Mouse (Mus musculus): ENCODE measurements around the gene Rgs7.

Gene Rgs7

GRCm38 (mm10) chr1:175307604-175308003, 184.7 kb downstream of the Rgs7 start:
- no peak for DNase-seq (ENCODE audit: low spot score in 2 of 2)

GRCm38 (mm10) chr1:175300895-175301294, 191.4 kb downstream of the Rgs7 start:
- no peak for DNase-seq (ENCODE audit: low spot score in 2 of 2)

GRCm38 (mm10) chr1:175300404-175300803, 191.9 kb downstream of the Rgs7 start:
- DNase-seq (ENCODE audit: low spot score in 2 of 2), result no peak

- DNase-seq (ENCODE audit: low spot score in 2 of 2), result no peak
These were observed 192.5 kb downstream of the Rgs7 start for GRCm38 (mm10) chr1:175299603-175300397.

- DNase-seq (ENCODE audit: low spot score in 2 of 2), result no peak
These were observed 195.4 kb downstream of the Rgs7 start for GRCm38 (mm10) chr1:175296906-175297305.

DNA sequence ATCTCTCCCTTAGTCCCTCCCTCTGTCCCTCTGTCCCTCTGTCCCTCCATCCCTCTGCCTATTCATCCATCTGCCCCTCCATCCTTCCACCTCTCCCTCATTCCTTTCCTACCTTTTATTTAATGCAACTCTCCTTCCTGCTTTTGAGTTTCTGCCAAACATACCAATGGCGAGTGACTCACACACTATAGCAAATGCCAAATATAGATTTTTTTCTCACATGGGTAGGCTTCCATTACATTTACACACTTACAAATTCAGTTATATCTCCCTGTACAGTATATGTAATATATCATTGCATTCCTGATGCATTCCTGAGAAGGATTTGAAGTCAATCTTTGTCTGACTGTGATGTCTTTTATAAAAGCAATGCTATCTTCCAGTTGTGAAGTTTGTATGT, 202.2 kb downstream of the Rgs7 start:
- DNase-seq (ENCODE audit: low spot score in 2 of 2), result no peak

- DNase-seq (ENCODE audit: low spot score in 2 of 2), result no peak
These were observed 230.0 kb downstream of the Rgs7 start for GRCm38 (mm10) chr1:175262341-175262740.

- DNase-seq (ENCODE audit: low spot score in 2 of 2), result no peak
These were observed 232.9 kb downstream of the Rgs7 start for GRCm38 (mm10) chr1:175259374-175259773.

- DNase-seq (ENCODE audit: low spot score in 2 of 2), result no peak
These were observed 237.1 kb downstream of the Rgs7 start for GRCm38 (mm10) chr1:175255224-175255623.

DNA sequence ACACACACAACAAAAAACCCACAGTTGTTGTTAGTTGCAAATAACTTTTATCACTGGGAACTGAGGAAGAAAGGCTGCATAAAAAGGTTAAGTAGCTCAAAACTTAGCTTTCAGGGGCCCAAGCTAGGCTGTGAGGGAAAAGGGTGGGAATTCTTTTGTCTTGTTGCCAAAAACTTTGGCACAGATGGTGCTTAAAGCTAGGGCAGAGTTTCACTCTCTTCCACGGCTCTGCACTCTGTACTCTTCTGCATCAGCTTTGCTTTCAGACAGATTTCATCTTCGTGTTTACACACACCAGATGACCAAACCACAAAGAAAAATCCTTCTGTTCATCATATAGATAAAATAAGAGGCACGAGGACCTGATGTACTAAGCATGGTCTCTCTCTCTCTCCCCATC, 237.6 kb downstream of the Rgs7 start:
- no peak for DNase-seq (ENCODE audit: low spot score in 2 of 2)

DNA sequence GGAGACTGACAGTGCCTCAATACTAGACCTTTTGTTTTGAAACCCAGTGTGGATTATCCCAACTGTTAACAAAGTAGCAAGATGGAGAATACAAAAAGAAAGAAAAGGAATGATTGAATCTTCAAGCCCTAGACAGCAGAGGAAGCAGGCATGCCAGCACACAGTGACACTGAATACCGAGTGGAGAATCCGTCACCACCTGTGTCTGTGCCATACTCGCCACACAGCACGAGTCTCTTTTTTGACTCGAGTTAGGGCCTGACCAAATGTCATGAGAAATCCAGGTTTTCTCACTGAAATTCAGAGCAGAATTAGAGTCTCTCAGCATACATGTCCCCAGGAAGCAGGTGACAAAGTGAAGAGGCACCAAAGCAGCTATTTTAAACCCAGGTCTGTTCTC, 250.2 kb downstream of the Rgs7 start:
- no peak for DNase-seq (ENCODE audit: low spot score in 2 of 2)

DNA sequence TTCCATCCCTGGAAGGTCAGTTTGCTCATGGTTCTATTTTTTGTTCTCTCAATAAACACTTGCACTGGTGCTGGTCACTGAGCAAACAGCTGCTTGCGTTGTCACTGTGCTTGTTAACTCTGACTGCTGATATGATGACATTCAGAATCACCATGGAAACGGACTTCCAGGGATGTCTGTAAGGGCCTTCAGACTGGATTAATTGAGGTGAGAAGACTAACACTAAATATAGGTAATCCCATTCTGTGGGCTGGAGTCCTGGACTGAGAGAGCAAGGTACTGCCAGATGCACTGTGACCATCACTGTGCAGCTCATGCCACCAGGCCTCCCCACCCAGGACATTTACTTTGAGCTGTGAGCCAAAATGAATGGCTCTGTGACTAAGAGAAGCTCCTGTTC, 252.2 kb downstream of the Rgs7 start:
- DNase-seq (ENCODE audit: low spot score in 2 of 2), result no peak

DNA sequence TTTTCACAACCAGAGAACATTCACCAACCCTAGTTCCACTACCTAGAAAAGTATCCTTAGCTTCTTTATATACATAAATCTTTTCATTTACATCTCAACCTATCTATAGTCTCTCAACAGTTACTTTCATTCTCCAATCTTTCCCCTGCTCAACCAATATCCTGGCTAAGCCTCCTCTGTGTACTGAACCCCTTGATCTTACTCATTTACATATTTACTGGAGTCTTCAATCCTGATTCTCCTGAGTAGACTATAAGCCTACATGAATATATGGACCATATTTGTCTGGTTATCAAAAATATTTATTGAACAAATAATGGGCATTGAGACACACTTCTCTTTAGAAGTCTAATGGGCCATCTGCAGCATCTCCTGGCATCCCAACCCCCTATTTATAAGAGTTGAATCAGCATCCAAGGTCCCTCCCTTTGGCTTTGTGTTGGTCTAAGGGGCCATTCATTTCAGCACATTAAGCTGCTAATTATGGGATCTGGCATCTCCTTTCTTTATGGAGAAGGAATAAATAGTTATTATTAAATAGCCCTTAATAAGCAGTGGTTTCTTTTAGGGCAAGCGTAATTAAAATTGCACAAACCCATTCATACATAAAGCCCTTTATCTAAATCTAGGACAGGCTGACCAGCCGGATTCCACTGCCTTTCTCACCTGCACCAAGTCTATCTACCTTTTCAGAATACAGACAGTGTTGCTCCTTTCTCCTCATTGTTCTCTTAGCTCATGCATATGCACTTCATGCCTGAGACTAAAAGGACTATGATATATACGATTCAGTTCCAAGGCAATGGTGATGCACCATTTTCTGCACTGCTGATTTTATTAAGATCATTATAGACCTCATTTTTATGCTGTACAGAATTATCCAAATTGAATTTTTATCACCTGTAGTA, 270.5 kb downstream of the Rgs7 start:
- no peak for DNase-seq (ENCODE audit: low spot score in 2 of 2)

GRCm38 (mm10) chr1:175219563-175219962, 272.7 kb downstream of the Rgs7 start:
- DNase-seq (ENCODE audit: low spot score in 2 of 2), result no peak

- DNase-seq (ENCODE audit: low spot score in 2 of 2), result no peak
These were observed 285.3 kb downstream of the Rgs7 start for GRCm38 (mm10) chr1:175207004-175207403.

GRCm38 (mm10) chr1:175205633-175206032, 286.7 kb downstream of the Rgs7 start:
- DNase-seq (ENCODE audit: low spot score in 2 of 2), result no peak

GRCm38 (mm10) chr1:175203544-175203943, 288.8 kb downstream of the Rgs7 start:
- DNase-seq (ENCODE audit: low spot score in 2 of 2), result no peak

- no peak for DNase-seq (ENCODE audit: low spot score in 2 of 2)
These were observed 289.4 kb downstream of the Rgs7 start for GRCm38 (mm10) chr1:175202902-175203301.

DNA sequence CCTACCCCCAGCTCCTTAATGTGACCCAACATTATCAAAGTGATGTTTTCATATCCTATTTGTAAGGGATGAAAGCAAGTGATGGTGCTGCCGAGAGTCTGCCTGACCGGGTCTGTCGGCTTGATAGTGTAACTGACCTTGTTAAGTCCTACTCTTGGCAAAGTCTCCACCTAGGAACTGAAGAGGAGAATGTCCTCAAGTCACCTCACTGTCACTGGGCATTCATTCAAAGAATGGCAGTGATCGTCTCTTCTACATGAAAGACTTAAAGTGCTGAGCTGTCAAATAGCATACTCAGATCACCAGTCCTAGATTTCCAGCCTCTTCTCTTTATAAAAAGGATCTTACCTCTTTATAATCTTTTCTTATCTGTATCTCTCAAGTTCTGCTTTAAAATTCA, 293.4 kb downstream of the Rgs7 start:
- no peak for DNase-seq (ENCODE audit: low spot score in 2 of 2)

DNA sequence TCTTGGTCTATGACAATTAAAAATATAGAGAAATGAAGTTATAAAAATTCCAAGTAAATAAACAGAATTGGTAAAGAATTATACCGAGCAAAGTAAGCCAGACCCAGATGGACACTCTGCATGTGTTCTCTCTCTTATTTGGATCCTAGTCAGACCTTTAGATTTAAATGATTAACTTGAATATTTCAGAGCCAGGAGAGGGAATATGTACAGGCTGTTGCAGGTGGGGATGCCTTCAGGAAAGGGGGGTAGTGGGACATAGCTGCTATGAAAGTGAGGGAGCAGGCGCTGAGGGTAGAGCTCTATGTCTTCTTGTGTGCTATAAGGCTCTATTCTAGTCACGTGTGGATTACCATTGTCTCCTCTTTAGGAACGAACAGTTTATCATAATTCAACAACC, 296.5 kb downstream of the Rgs7 start:
- DNase-seq (ENCODE audit: low spot score in 2 of 2), result no peak

DNA sequence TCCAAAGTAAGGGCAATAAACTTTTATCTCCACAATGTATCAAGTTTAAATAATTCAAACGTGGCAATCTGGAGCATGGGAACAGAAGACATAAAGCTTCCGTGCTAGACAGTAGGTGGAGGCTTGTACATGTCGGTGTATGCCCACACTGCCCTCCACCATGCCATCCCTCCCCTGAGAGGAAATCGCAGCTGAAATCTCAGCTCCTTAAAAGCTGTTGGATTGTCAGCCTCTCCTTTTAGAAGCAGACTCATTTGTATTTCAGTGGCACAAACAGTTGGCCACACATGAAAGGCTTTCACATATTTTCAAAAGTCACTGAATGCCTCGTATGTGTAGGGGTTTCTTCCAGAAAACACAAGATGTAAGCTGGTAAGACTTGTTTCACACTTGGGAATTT, 304.1 kb downstream of the Rgs7 start:
- no peak for DNase-seq (ENCODE audit: low spot score in 2 of 2)

GRCm38 (mm10) chr1:175185211-175185610, 307.1 kb downstream of the Rgs7 start:
- no peak for DNase-seq (ENCODE audit: low spot score in 2 of 2)

- DNase-seq (ENCODE audit: low spot score in 2 of 2), result no peak
These were observed 307.6 kb downstream of the Rgs7 start for GRCm38 (mm10) chr1:175184736-175185135.

Measured in thymus, postnatal 10 days (tissue).